Mouse (Mus musculus): Measurements from ENCODE around the gene Cdk19.

GRCm38 (mm10) chr10:40512185-40512584, 172.8 kb downstream of the Cdk19 start:
- TF ChIP-seq POLR2A (IDR thresholded peaks at IDR 0.05; ENCODE audit: control insufficient read depth, low read depth, low read length) (no peak), CTCF (IDR thresholded peaks at IDR 0.05; ENCODE audit: control insufficient read depth, insufficient read depth, insufficient replicate concordance, low read depth, low read length) (no peak)

All from testis, adult 2 months (tissue).